Mouse (Mus musculus): ENCODE measurements at regions not wholly inside any gene's neighbourhood (a gene's known extent, or its start where the extent isn't known, plus 50 kb on each side); places are given as distances from the start of the nearest gene placed in this dataset.

DNA sequence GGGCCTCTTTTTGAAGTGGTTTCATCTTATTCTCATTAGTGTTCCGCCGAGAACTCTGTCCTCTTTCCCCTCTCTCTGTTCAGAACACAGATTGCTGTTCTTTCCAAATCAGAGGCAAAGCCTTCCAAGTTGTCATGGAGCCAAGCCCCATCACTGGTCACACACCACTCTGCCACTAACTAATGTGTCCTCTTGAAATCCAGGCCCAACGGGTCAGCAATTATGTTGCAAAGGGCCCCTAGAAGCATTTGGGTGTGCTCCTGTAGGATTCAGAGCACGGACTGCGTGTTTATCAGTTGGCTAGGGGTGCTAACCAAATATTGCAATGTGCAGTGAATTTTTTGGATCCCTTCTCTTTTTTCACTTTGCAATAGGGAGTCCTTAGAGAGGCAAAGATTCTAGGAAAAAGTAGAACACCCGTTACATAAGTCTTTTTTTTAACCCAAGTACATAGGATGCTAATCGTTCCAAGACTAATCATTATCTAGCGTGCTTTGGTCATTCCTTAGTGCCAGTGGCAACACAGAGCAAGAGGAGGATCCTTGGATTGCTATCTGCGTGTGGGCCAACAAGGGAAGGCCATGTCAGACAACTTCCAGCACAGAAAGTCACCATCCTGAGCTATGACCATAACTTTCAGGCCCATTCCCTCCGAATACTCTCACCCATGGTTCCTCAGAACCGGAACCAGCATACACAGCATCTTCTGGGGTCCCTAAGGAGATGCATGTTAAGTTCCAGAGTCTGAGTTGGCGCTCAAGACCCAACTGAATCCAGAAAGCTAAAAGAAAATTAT, 99.8 kb upstream of the Cd180 start:
- 96% methylated on average over 12 of the region's 12 CpGs for WGBS
- Histone ChIP-seq H3K27me3 (ENCODE audit: control insufficient read depth, insufficient read depth, low read length) (no peaks in the 10 kb centered on the region), H3K4me3 (ENCODE audit: control insufficient read depth, insufficient read depth, low read length) (no peak overlapping the region), H3K27ac (ENCODE audit: control insufficient read depth, insufficient read depth, low read length) (no peak overlapping the region), H3K4me1 (replicated peaks; ENCODE audit: control insufficient read depth, insufficient read depth, low read length) (no peaks in the 10 kb centered on the region), H3K36me3 (ENCODE audit: control insufficient read depth, insufficient read depth, low read length) (no peaks in the 10 kb centered on the region)
- DNase-seq: no peak
- TF ChIP-seq CTCF (IDR thresholded peaks at IDR 0.05; ENCODE audit: borderline replicate concordance, control insufficient read depth, extremely low read depth, insufficient read depth, low read length, poor library complexity) (no peak), POLR2A (IDR thresholded peaks at IDR 0.05; ENCODE audit: control insufficient read depth, extremely low read depth, insufficient read depth, low read length, poor library complexity) (no peak)

DNA sequence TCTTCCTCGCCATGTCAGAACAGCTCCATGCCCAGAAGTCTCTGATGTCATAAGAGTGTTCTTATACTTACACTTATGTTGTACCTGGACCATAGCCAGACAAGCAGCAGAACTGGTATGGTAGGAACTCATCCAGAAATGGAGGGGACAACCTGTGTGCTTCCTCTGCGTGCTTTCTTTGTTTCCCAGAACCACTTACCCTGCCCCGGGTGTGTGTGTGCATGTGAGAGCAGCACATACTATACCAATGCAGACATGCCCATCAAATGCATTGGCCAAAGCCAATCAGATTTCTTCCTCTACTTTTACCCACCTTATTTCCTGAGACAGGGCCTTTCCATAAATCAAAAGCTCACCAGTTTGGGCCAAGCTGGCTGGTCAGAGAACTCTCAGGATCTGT, 99.2 kb upstream of the Cd180 start:
- 96% methylated on average over 3 of the region's 3 CpGs for WGBS
- no peak overlapping the region for H3K4me3 ChIP-seq (ENCODE audit: control insufficient read depth, insufficient read depth, low read length)
- no peaks in the 10 kb centered on the region for H3K4me1 ChIP-seq (replicated peaks; ENCODE audit: control insufficient read depth, insufficient read depth, low read length)

DNA sequence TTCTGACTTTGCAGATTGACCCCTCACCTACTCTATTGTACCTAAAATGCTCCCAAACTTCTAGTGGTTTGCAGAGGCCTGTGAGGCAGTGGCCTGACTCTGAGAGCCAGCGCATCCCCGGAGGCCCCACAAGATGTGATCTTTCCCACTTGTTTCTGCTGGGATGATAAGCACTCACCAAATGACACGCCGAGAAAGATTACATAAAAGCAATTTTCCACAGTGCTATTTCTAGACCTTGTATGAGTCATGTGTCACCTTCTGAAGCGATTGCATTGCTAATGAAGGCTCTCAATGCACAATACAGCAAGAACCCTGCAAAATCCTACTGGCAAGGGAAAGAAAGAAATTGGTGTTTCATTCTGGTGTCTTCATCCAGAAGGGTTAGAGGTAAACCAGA, 97.8 kb upstream of the Cd180 start:
- no peaks in the 10 kb centered on the region for H3K36me3 ChIP-seq (ENCODE audit: control insufficient read depth, insufficient read depth, low read length)
- no peak for DNase-seq
- H3K27ac ChIP-seq (ENCODE audit: control insufficient read depth, insufficient read depth, low read length): no peak overlapping the region
- H3K27me3 ChIP-seq (ENCODE audit: control insufficient read depth, insufficient read depth, low read length): no peaks in the 10 kb centered on the region
- WGBS: 95% methylated on average over 5 of the region's 5 CpGs
- no peak overlapping the region for H3K4me3 ChIP-seq (ENCODE audit: control insufficient read depth, insufficient read depth, low read length)
- no peaks in the 10 kb centered on the region for H3K4me1 ChIP-seq (replicated peaks; ENCODE audit: control insufficient read depth, insufficient read depth, low read length)
- no peak for TF ChIP-seq POLR2A (IDR thresholded peaks at IDR 0.05; ENCODE audit: control insufficient read depth, extremely low read depth, insufficient read depth, low read length, poor library complexity)
- no peak for TF ChIP-seq CTCF (IDR thresholded peaks at IDR 0.05; ENCODE audit: borderline replicate concordance, control insufficient read depth, extremely low read depth, insufficient read depth, low read length, poor library complexity)

More for the DNA sequence above, 99.2 kb upstream of the Cd180 start:
- no peaks in the 10 kb centered on the region for H3K36me3 ChIP-seq (ENCODE audit: control insufficient read depth, insufficient read depth, low read length)
- no peak overlapping the region for H3K27ac ChIP-seq (ENCODE audit: control insufficient read depth, insufficient read depth, low read length)
- DNase-seq: no peak
- no peaks in the 10 kb centered on the region for H3K27me3 ChIP-seq (ENCODE audit: control insufficient read depth, insufficient read depth, low read length)
- TF ChIP-seq POLR2A (IDR thresholded peaks at IDR 0.05; ENCODE audit: control insufficient read depth, extremely low read depth, insufficient read depth, low read length, poor library complexity): no peak
- no peak for TF ChIP-seq CTCF (IDR thresholded peaks at IDR 0.05; ENCODE audit: borderline replicate concordance, control insufficient read depth, extremely low read depth, insufficient read depth, low read length, poor library complexity)

DNA sequence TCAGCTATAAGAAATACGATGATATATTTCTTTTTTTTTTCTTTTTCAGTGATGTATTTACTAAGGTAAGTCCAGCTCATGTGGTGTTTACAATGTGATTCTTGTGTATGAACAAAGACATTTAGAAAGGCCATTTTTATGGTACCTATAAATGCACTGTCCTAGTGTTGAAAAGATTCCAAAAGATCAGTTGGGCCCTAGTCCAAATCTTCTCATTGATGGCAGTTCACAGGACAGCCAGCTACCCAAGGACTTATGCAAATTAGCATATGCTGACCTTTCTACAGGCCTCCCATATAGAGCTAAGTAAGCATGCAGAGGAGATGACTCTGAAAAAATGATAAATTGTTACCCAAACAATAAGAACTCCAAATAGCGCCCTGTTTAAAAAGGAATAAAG, 97.3 kb upstream of the Cd180 start:
- Histone ChIP-seq H3K36me3 (ENCODE audit: control insufficient read depth, insufficient read depth, low read length) (no peaks in the 10 kb centered on the region), H3K27me3 (ENCODE audit: control insufficient read depth, insufficient read depth, low read length) (no peaks in the 10 kb centered on the region), H3K4me3 (ENCODE audit: control insufficient read depth, insufficient read depth, low read length) (no peak overlapping the region), H3K4me1 (replicated peaks; ENCODE audit: control insufficient read depth, insufficient read depth, low read length) (no peaks in the 10 kb centered on the region), H3K27ac (ENCODE audit: control insufficient read depth, insufficient read depth, low read length) (no peak overlapping the region)
- TF ChIP-seq CTCF (IDR thresholded peaks at IDR 0.05; ENCODE audit: borderline replicate concordance, control insufficient read depth, extremely low read depth, insufficient read depth, low read length, poor library complexity) (no peak), POLR2A (IDR thresholded peaks at IDR 0.05; ENCODE audit: control insufficient read depth, extremely low read depth, insufficient read depth, low read length, poor library complexity) (no peak)
- DNase-seq: no peak
- 96% methylated on average over 2 of the region's 2 CpGs for WGBS

- no peak overlapping the region for H3K4me3 ChIP-seq (ENCODE audit: control insufficient read depth, insufficient read depth, low read length)
- H3K27me3 ChIP-seq (ENCODE audit: control insufficient read depth, insufficient read depth, low read length): no peaks in the 10 kb centered on the region
- DNase-seq: no peak
- no peak for TF ChIP-seq POLR2A (IDR thresholded peaks at IDR 0.05; ENCODE audit: control insufficient read depth, extremely low read depth, insufficient read depth, low read length, poor library complexity)
- TF ChIP-seq CTCF (IDR thresholded peaks at IDR 0.05; ENCODE audit: borderline replicate concordance, control insufficient read depth, extremely low read depth, insufficient read depth, low read length, poor library complexity): no peak
- no peaks in the 10 kb centered on the region for H3K4me1 ChIP-seq (replicated peaks; ENCODE audit: control insufficient read depth, insufficient read depth, low read length)
- H3K27ac ChIP-seq (ENCODE audit: control insufficient read depth, insufficient read depth, low read length): no peak overlapping the region
- 82% methylated on average over 5 of the region's 5 CpGs for WGBS
- no peaks in the 10 kb centered on the region for H3K36me3 ChIP-seq (ENCODE audit: control insufficient read depth, insufficient read depth, low read length)
These were observed 95.2 kb upstream of the Cd180 start for GRCm38 (mm10) chr13:102598181-102598580.

GRCm38 (mm10) chr13:102599602-102600001, 93.8 kb upstream of the Cd180 start:
- H3K27ac ChIP-seq (ENCODE audit: control insufficient read depth, insufficient read depth, low read length): no peak overlapping the region

More at GRCm38 (mm10) chr13:102599602-102600001, 93.8 kb upstream of the Cd180 start:
- H3K4me3 ChIP-seq (ENCODE audit: control insufficient read depth, insufficient read depth, low read length): no peak overlapping the region
- H3K4me1 ChIP-seq (replicated peaks; ENCODE audit: control insufficient read depth, insufficient read depth, low read length): no peaks in the 10 kb centered on the region
- 81% methylated on average over 3 of the region's 3 CpGs for WGBS
- no peaks in the 10 kb centered on the region for H3K27me3 ChIP-seq (ENCODE audit: control insufficient read depth, insufficient read depth, low read length)
- TF ChIP-seq POLR2A (IDR thresholded peaks at IDR 0.05; ENCODE audit: control insufficient read depth, extremely low read depth, insufficient read depth, low read length, poor library complexity): no peak
- no peak for TF ChIP-seq CTCF (IDR thresholded peaks at IDR 0.05; ENCODE audit: borderline replicate concordance, control insufficient read depth, extremely low read depth, insufficient read depth, low read length, poor library complexity)
- no peaks in the 10 kb centered on the region for H3K36me3 ChIP-seq (ENCODE audit: control insufficient read depth, insufficient read depth, low read length)
- DNase-seq: no peak
